Mouse (Mus musculus): Measurements from ENCODE around the gene Crlf1. TPM values are rescaled to one million over a fixed set of nuclear protein-coding genes. Genes with fewer than 3 reads are reported as not detected.

Crlf1 gene
- polyA plus RNA-seq, 1 experiment from 2014 or later, result 159 TPM

DNA sequence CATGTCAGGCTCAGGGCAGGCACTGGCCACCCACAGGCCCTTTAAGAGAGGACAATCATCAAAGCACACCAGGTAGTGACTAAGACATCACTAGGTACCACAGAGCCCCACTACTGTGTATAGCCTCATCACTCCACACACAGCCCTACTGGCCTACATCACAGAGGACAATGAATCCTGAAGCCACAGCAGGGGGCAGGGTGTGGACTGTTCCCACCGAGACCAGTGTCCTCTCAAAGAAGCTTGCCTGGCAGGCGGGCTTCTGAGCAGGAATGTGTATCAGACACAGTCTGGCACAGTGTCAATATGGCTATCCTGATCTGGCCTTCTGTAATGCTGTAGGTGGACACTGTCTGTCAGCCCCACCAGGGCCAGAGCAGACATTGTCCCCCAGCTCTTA is 23.0 kb upstream of the Crlf1 start:
- Histone ChIP-seq H3K4me2 (no peak overlapping the region), H3K9me3 (no peaks in the 10 kb centered on the region), H3K9ac (no peak overlapping the region), H3K4me1 (peaks cover 22% of the 10 kb centered on the region), H3K4me3 (no peak overlapping the region), H3K27ac (no peak overlapping the region), H3K27me3 (no peaks in the 10 kb centered on the region), H3K36me3 (peaks cover 21% of the 10 kb centered on the region)
- 80% methylated on average over 2 of the region's 2 CpGs for whole genome bisulfite sequencing
- ATAC-seq (ENCODE audit: insufficient number of reproducible peaks, insufficient read depth, low FRiP score, low TSS enrichment, low read depth), result no peak

DNA sequence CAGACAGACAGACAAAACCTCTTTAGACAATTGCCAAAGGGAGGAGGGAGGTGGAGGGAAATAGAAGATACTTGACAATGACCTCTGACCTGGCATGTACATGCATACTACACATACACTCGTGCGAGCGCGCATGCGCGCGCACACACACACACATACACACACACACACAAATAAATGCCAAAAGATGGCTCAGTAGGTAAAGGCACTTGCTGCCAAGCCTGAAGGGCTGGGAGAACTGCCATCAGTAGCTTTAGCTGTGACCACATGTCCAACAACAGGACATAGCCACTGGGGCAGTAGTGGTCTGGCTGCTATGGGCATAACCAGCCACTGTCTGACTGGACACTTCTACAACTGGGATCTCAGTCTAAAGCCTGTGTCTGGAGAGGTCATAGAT is 21.1 kb upstream of the Crlf1 start:
- 94% methylated on average over 7 of the region's 7 CpGs for WGBS
- no peak overlapping the region for H3K4me3 ChIP-seq
- no peaks in the 10 kb centered on the region for H3K9me3 ChIP-seq
- H3K27ac ChIP-seq, result no peak overlapping the region
- H3K36me3 ChIP-seq, result peaks cover 7% of the 10 kb centered on the region; the same call in 1 of the 2 replicates
- no peak overlapping the region for H3K9ac ChIP-seq
- ATAC-seq (ENCODE audit: insufficient number of reproducible peaks, insufficient read depth, low FRiP score, low TSS enrichment, low read depth), result no peak
- peaks cover 33% of the 10 kb centered on the region for H3K4me1 ChIP-seq
- no peaks in the 10 kb centered on the region for H3K27me3 ChIP-seq
- H3K4me2 ChIP-seq, result no peak overlapping the region

DNA sequence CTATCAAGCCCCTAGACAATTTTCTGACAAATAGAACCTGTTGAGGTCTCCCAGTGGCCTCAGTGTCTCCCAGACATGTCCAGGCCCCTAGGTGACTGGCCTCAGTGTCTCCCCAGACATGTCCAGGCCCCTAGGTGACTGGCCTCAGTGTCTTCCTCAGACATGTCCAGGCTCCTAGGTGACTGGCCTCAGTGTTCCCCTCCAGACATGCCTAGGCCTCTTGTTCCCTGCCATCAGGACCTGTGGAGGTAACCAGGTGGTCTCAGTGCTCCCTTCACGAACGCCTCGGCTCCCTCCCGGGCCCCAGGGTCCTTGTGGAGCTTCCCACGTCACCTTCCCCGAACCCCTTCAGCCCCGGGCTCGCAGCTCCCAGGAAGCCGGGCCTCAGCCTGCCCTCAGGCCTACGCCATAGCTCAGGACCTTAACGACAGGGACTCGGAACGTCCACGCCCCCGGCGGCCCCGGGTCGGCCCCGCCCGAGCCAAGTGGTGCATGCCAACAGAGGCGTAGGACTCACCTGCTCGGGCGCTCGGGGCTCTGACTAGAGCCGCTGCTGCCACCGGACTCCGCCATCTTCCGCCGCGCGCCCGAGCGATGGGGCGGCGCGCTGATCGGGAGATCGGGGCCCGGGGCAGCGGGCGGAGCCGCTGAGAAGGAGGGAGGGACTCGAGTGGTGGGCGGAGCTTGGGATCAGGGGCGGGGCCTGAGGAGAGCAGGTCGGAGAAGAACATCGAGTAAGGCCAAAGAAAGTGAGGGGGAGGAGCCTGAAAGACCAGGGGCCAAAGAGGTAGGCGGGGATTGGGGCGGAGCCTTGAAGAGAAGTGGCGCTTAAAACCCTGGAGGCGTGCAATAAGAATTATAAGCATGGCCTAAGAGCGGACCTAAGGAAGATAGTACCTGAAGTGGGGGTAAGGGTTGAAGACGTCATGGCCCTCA is 16.4 kb upstream of the Crlf1 start, which contains the start of gene Klhl26:
Gene Klhl26 (minus strand): TSS at position 636 of the 936 bp plus-strand sequence.
- Histone ChIP-seq H3K27me3 (no peaks in the 10 kb centered on the region), H3K4me1 (peaks cover 15% of the 10 kb centered on the region), H3K27ac (peak within 1 kb of the TSS; percentile 75), H3K9ac (peak within 1 kb of the TSS; percentile 95), H3K4me2 (peak within 1 kb of the TSS; percentile 88), H3K4me3 (peak within 1 kb of the TSS; percentile 91), H3K9me3 (no peaks in the 10 kb centered on the region), H3K36me3 (no peaks in the 10 kb centered on the region)
- peak; percentile 90 for ATAC-seq (ENCODE audit: insufficient number of reproducible peaks, insufficient read depth, low FRiP score, low TSS enrichment, low read depth)
- under 1% methylated on average over 53 of the region's 53 CpGs for WGBS

DNA sequence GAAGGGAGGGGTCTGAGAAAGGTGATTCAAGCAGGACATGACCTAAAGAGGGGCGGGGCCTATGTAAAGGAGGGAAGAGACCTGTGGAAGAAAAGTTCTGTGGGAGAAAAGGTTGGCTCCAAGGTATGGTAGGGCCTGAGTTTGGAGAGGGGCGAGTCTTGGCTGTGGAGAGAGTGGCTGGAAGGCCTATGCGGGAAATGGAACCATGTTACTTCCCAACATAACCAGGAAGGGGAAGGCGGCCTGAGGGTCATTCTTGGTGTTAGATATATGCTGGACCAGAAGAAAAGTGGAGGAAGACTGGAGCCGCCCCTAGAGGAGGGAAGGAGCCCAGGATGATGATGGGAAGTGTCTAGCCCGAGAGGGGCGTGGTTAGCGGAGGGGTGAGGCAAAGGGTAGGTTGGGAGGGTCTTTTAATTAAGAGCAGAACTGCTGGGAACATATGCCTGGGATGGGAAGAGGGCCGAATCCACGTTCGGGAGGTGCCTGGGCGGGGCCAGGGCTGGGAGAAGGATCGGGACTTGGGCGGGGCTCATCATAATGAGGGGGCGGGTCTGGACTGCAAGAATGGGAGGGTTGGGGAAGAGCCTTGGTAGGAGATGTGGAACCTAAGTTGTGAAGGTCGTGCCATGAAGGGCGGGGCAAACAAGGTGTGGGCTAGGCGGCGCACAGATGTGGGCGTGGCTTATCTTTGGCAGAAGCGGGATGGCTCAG is 15.5 kb upstream of the Crlf1 start:
- ATAC-seq (ENCODE audit: insufficient number of reproducible peaks, insufficient read depth, low FRiP score, low TSS enrichment, low read depth), result peak; percentile 26
- 0 out of 2 replicates have a peak overlapping the region, but pooled peaks have one; percentile 95 for H3K9ac ChIP-seq
- H3K27me3 ChIP-seq, result no peaks in the 10 kb centered on the region
- H3K4me1 ChIP-seq, result peaks cover 15% of the 10 kb centered on the region
- peak overlapping the region; percentile 91 for H3K4me3 ChIP-seq
- peak overlapping the region; percentile 55 for H3K27ac ChIP-seq
- H3K36me3 ChIP-seq, result no peaks in the 10 kb centered on the region
- no peaks in the 10 kb centered on the region for H3K9me3 ChIP-seq
- 4% methylated on average over 21 of the region's 21 CpGs for WGBS
- peak overlapping the region; percentile 88 for H3K4me2 ChIP-seq

DNA sequence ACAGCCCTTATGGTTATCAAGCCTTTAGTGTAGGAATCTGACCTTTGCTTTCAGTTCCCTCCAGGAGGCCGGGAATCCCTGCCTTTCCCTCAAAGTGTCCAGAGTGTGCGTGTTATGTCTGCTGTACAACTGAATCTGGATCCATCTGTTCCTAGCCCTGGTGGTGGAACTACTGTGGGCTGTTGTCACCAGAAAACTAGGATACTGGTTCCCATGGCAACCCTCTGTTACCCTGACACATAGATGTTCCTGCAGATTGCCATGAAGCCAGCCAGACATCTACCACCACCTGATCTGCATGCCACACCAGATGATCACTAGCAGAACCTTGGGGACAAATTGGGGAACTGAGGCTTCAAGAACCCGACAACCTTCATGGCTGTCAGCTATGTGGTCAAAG is 11.1 kb upstream of the Crlf1 start:
- Histone ChIP-seq H3K4me1 (peaks cover 9% of the 10 kb centered on the region), H3K4me3 (no peak overlapping the region), H3K27me3 (peaks cover 20% of the 10 kb centered on the region), H3K4me2 (no peak overlapping the region), H3K9me3 (no peaks in the 10 kb centered on the region), H3K27ac (no peak overlapping the region), H3K36me3 (no peaks in the 10 kb centered on the region), H3K9ac (no peak overlapping the region)
- no peak for ATAC-seq (ENCODE audit: insufficient number of reproducible peaks, insufficient read depth, low FRiP score, low TSS enrichment, low read depth)
- 80% methylated on average over 3 of the region's 3 CpGs for WGBS

DNA sequence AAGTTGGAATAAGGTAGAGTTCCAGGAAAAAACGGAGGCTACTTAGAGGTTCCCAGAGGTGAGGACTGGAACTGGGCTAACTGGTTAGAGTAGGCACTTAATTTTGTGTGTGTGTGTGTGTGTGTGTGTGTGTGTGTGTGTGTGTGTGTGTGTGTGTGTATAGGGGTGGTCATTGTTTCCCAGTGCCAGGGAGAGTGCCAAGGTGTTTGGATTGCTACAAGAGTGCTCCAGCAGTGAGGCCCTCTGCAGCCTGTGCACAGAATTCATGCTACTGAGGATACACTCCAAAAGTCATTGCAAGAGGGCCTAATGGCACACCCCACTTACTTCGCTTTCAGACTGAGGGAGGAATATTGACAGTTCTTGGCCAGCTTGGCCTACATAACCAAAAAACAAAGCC is 10.0 kb upstream of the Crlf1 start:
- no peak overlapping the region for H3K27ac ChIP-seq
- H3K9ac ChIP-seq, result no peak overlapping the region
- ATAC-seq (ENCODE audit: insufficient number of reproducible peaks, insufficient read depth, low FRiP score, low TSS enrichment, low read depth), result no peak
- H3K9me3 ChIP-seq, result no peaks in the 10 kb centered on the region
- H3K4me3 ChIP-seq, result no peak overlapping the region
- no peak overlapping the region for H3K4me2 ChIP-seq
- peaks cover 27% of the 10 kb centered on the region for H3K27me3 ChIP-seq
- H3K36me3 ChIP-seq, result no peaks in the 10 kb centered on the region
- peaks cover 16% of the 10 kb centered on the region for H3K4me1 ChIP-seq
- 62% methylated on average over 2 of the region's 2 CpGs for WGBS

DNA sequence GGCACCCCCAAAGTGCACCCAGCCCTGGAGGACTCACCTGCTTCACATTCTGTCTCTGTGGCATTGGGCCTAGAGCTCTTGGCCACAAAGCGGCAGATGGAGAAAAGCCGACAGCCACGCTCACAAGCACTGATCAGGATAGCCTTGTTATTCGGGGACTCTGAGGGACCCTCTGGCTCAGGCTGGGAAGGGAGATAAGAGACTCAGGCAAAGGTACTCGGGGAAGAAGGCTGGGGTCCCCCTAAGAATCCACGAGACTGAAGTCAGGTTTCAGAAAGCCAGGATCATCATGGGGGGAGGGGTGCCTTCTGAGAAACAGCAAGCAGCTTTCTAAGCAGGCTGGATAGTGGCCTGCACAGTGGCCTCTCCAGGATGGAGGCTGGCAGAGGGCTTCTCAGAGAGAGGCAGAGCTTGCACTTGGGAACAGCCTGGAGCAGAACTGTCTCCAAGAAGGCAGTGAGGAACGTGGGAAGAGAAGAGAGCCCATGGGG is 6.7 kb upstream of the Crlf1 start:
- Histone ChIP-seq H3K4me3 (peak overlapping the region; percentile 44; the same call in 1 of the 2 replicates), H3K36me3 (no peaks in the 10 kb centered on the region), H3K4me2 (peak overlapping the region; percentile 74; the same call in 1 of the 2 replicates), H3K27me3 (peaks cover 59% of the 10 kb centered on the region), H3K9me3 (no peaks in the 10 kb centered on the region), H3K27ac (no peak overlapping the region), H3K4me1 (peaks cover 49% of the 10 kb centered on the region), H3K9ac (peak overlapping the region; percentile 67; the same call in 1 of the 2 replicates)
- ATAC-seq (ENCODE audit: insufficient number of reproducible peaks, insufficient read depth, low FRiP score, low TSS enrichment, low read depth), result no peak
- WGBS, result 50% methylated on average over 7 of the region's 7 CpGs

DNA sequence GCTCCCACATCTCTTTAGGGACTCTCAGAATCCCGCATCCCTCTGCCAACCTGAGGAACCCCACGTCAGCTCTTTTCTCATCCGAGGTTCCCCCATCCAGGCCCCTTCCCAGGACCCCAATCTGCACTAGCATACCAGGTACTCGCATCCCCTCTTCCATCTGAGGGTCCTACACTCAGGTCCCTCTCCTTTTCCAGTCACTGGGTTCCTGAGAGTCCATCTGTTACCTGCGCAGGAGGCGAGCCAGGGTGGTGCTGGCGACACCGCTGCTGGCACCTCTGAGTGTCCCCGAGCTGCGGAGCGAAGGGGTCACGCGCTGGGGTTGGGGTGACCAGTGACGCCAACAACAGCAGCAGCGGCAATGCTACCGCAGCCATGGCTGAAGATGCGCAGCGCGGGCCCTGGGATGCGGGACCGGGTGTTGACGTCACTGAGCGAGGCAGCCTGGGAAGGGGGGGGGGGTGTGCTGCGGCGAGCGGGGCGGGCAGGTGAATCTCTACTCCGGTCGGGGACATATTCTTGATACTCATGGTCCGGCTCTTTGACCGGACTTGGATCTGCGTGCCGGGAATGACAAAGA is 5.9 kb upstream of the Crlf1 start, which contains the start of gene Tmem59l:
Gene Tmem59l (minus strand): TSS at position 418 of the 580 bp plus-strand sequence.
- peak within 1 kb of the TSS; percentile 44 for H3K4me3 ChIP-seq
- no peaks in the 10 kb centered on the region for H3K36me3 ChIP-seq
- 4% methylated on average over 33 of the region's 33 CpGs for WGBS
- H3K9ac ChIP-seq, result peak within 1 kb of the TSS; percentile 67
- peak within 1 kb of the TSS; percentile 55; the same call in 1 of the 2 replicates for H3K27ac ChIP-seq
- ATAC-seq (ENCODE audit: insufficient number of reproducible peaks, insufficient read depth, low FRiP score, low TSS enrichment, low read depth), result no peak
- H3K4me2 ChIP-seq, result peak within 1 kb of the TSS; percentile 74
- H3K9me3 ChIP-seq, result no peaks in the 10 kb centered on the region
- peaks cover 57% of the 10 kb centered on the region for H3K4me1 ChIP-seq
- peaks cover 67% of the 10 kb centered on the region for H3K27me3 ChIP-seq

DNA sequence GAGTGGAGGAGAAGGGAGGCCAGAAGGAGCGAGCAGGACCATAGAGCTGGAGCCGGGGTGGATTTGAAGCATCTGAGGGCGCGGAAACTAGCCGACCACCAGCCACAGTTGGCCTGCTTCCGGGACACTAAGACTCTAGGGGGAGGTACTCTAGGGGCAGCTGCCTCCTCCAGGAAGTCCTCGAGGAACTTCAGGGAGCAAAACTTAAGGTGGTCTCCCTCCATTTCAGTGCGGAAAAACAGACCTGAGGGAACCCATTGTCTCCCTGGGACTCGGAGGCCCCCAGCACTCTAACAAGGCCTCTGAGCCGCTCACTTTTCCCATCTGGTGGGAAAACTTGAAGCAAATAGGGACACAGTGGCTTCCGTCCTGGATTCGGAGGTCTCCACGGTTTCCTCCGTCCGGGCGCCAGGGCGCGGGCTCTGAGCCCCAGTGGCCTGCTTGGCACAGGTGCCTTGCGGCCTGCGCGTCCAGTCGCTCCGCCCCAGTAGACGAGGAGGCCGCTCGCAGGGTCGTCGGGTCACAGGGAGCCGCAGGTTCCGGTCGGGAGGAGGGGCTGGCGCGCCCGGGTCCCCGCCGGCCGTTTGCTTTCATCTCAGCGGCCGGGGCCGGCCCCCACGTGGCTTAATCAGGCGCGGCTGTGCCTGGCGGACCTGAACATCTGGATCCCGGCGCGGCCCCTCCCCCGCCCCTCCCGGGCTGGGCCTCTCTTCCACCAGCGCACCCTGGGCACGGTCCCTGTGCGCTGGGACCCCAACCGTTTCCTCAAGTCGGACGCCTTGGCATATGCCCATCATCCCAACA is 4.8 kb upstream of the Crlf1 start:
- peaks cover 65% of the 10 kb centered on the region for H3K4me1 ChIP-seq
- WGBS, result 3% methylated on average over 52 of the region's 55 CpGs
- H3K4me2 ChIP-seq, result peak overlapping the region; percentile 74
- no peaks in the 10 kb centered on the region for H3K36me3 ChIP-seq
- H3K4me3 ChIP-seq, result peak overlapping the region; percentile 37
- peak overlapping the region; percentile 55; the same call in 1 of the 2 replicates for H3K27ac ChIP-seq
- H3K9ac ChIP-seq, result peak overlapping the region; percentile 64
- H3K27me3 ChIP-seq, result peaks cover 79% of the 10 kb centered on the region
- H3K9me3 ChIP-seq, result no peaks in the 10 kb centered on the region
- ATAC-seq (ENCODE audit: insufficient number of reproducible peaks, insufficient read depth, low FRiP score, low TSS enrichment, low read depth), result 0 out of 2 replicates have a peak, but pooled peaks have one; percentile 18

DNA sequence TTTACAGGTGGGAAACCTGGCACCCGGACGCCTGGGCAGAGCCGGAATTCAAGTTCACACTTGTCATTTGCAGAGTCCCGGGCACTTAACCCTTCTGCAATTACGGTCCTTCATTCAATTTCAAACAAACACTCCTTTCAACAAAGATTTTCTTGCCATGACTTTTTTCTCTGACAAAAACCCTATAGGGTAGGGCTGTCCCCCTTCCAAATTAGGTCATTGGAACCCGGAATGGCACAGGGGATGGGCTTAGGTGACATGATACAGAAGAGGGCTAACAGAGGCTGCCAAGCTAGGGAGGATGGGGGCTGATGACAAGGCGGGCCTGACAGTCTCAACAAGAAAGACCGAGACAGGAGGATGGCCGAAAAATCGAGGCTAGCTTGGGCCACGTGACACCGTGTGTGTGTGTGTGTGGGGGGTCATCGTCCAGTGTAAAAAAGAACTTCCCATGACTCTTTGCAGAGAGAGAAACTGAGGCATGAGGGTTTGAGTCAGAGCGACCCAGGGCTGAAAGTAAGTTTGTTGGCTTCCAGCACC is 4.0 kb upstream of the Crlf1 start:
- no peaks in the 10 kb centered on the region for H3K9me3 ChIP-seq
- peak overlapping the region; percentile 74 for H3K4me2 ChIP-seq
- H3K36me3 ChIP-seq, result no peaks in the 10 kb centered on the region
- H3K4me1 ChIP-seq, result peaks cover 72% of the 10 kb centered on the region
- H3K27me3 ChIP-seq, result peaks cover 87% of the 10 kb centered on the region
- WGBS, result 2% methylated on average over 14 of the region's 14 CpGs
- peak overlapping the region; percentile 64 for H3K9ac ChIP-seq
- ATAC-seq (ENCODE audit: insufficient number of reproducible peaks, insufficient read depth, low FRiP score, low TSS enrichment, low read depth), result no peak
- peak overlapping the region; percentile 37 for H3K4me3 ChIP-seq
- H3K27ac ChIP-seq, result 0 out of 2 replicates have a peak overlapping the region, but pooled peaks have one; percentile 44
